Mouse (Mus musculus) neural tube, embryonic 13.5 days (tissue): ENCODE results near the gene Olfr695. TPM values are rescaled to one million over a fixed set of nuclear protein-coding genes. Genes with fewer than 3 reads are reported as not detected.
"Not testable (repeated sequence)": the region's sequence is repeated elsewhere in the genome, so short reads cannot be mapped to it uniquely, and the experiment has no call there.

Experiments used
- ATAC-seq: fragments of 200-750 bp; cut with Nextera tagmentation; 2 replicates; pipeline ENCODE4 v1.8.0; 2017; ENCODE audit warnings: low read depth, mild to moderate bottlenecking, moderate TSS enrichment, moderate library complexity
- H3K27ac ChIP-seq: fragments of 300-500 bp; sonication (generic); replicated peaks from 2 replicates; pipeline ENCODE4 v1.5.1; 2015; ENCODE audit warnings: moderate library complexity, mild to moderate bottlenecking, inconsistent platforms
- H3K27me3 ChIP-seq: fragments of 300-500 bp; sonication (generic); 2 replicates; pipeline ENCODE4 v1.6.1; 2015; ENCODE audit warnings: mild to moderate bottlenecking, inconsistent platforms
- H3K36me3 ChIP-seq: fragments of 300-500 bp; sonication (generic); 2 replicates; pipeline ENCODE4 v1.6.1; 2015; ENCODE audit warnings: mild to moderate bottlenecking, inconsistent platforms
- H3K4me1 ChIP-seq: fragments of 300-500 bp; sonication (generic); replicated peaks from 2 replicates; pipeline ENCODE4 v1.6.1; 2015; ENCODE audit warnings: inconsistent platforms
- H3K4me2 ChIP-seq: fragments of 300-500 bp; sonication (generic); 2 replicates; pipeline ENCODE4 v1.6.1; 2015; ENCODE audit warnings: inconsistent platforms, mild to moderate bottlenecking, moderate library complexity
- H3K4me3 ChIP-seq: fragments of 300-500 bp; sonication (generic); 2 replicates; pipeline ENCODE4 v1.5.1; 2015; ENCODE audit warnings: mild to moderate bottlenecking, inconsistent platforms
- H3K9ac ChIP-seq: fragments of 300-500 bp; sonication (generic); 2 replicates; pipeline ENCODE4 v1.6.1; 2015; ENCODE audit warnings: moderate library complexity, mild to moderate bottlenecking, inconsistent platforms
- H3K9me3 ChIP-seq: fragments of 300-500 bp; sonication (generic); 2 replicates; pipeline ENCODE4 v1.6.1; 2016; ENCODE audit warnings: inconsistent platforms
- WGBS: fragments of 180-500 bp; shearing (Covaris S2); methylation state at CpG from one replicate; pipeline ENCODE4 v1.1.7; 2015; 5-methylcytosine and 5-hydroxymethylcytosine counted together
- polyA plus RNA-seq: library from polyadenylated mRNA; unstranded; fragments of >200 nt; fragmentation: Nextera tagmentation; extraction: Ambion mirVana; gene quantifications from 2 replicates; pipeline ENCODE4 v1.2.1, GENCODE M21; 2015

Gene Olfr695
- polyA plus RNA-seq = not detected in 2 replicates

- Histone ChIP-seq H3K9ac (no peak within 1 kb of the TSS), H3K27ac (no peak within 1 kb of the TSS), H3K4me2 (no peak within 1 kb of the TSS), H3K9me3 (no peaks in the 10 kb centered on the region), H3K4me1 (no peaks in the 10 kb centered on the region), H3K4me3 (no peak within 1 kb of the TSS), H3K27me3 (no peaks in the 10 kb centered on the region), H3K36me3 (no peaks in the 10 kb centered on the region)
- ATAC-seq = no peak
Measured at GRCm38 (mm10) chr7:106716296-106716695, at the start of gene Olfr695. Olfr695 (minus strand) TSS chr7:106716396.

GRCm38 (mm10) chr7:106761008-106761407 lies 44.8 kb upstream of the Olfr695 start:
- H3K27ac ChIP-seq = not testable (repeated sequence)

GRCm38 (mm10) chr7:106758800-106759199 lies 42.6 kb upstream of the Olfr695 start:
- H3K9me3 ChIP-seq = 0 out of 2 replicates have a peak, but pooled peaks cover 5% of the 10 kb centered on the region
- no peaks in the 10 kb centered on the region for H3K4me1 ChIP-seq
- H3K4me2 ChIP-seq = no peak overlapping the region
- no peak overlapping the region for H3K9ac ChIP-seq
- WGBS = 86% methylated on average over 2 of the region's 2 CpGs
- no peak overlapping the region for H3K4me3 ChIP-seq
- H3K36me3 ChIP-seq = no peaks in the 10 kb centered on the region
- H3K27ac ChIP-seq = no peak overlapping the region
- no peaks in the 10 kb centered on the region for H3K27me3 ChIP-seq
- no peak for ATAC-seq

More at GRCm38 (mm10) chr7:106761008-106761407, 44.8 kb upstream of the Olfr695 start:
- H3K9ac ChIP-seq, H3K4me2 ChIP-seq, H3K4me3 ChIP-seq, H3K36me3 ChIP-seq, H3K4me1 ChIP-seq, H3K27me3 ChIP-seq, H3K9me3 ChIP-seq, ATAC-seq: not testable (repeated sequence)
- 97% methylated on average over 2 of the region's 2 CpGs for WGBS

GRCm38 (mm10) chr7:106755297-106755696 lies 39.1 kb upstream of the Olfr695 start, which contains the start of gene Olfr698:
Olfr698 (minus strand) TSS chr7:106755397.
- Histone ChIP-seq H3K4me2 (no peak within 1 kb of the TSS), H3K4me3 (no peak within 1 kb of the TSS), H3K36me3 (no peaks in the 10 kb centered on the region), H3K9ac (no peak within 1 kb of the TSS), H3K9me3 (no peaks in the 10 kb centered on the region), H3K4me1 (no peaks in the 10 kb centered on the region), H3K27me3 (no peaks in the 10 kb centered on the region), H3K27ac (no peak within 1 kb of the TSS)
- no peak for ATAC-seq

- ATAC-seq = no peak
- no peak overlapping the region for H3K4me2 ChIP-seq
- WGBS = 91% methylated on average over 5 of the region's 5 CpGs
- H3K4me3 ChIP-seq = no peak overlapping the region
- no peaks in the 10 kb centered on the region for H3K9me3 ChIP-seq
- H3K27ac ChIP-seq = no peak overlapping the region
- H3K9ac ChIP-seq = no peak overlapping the region
- no peaks in the 10 kb centered on the region for H3K36me3 ChIP-seq
- no peaks in the 10 kb centered on the region for H3K4me1 ChIP-seq
- H3K27me3 ChIP-seq = no peaks in the 10 kb centered on the region
Measured at GRCm38 (mm10) chr7:106745811-106746210, 29.6 kb upstream of the Olfr695 start.

GRCm38 (mm10) chr7:106742343-106742742 lies 26.1 kb upstream of the Olfr695 start, which contains the start of gene Olfr697:
Olfr697 (minus strand) TSS chr7:106742443.
- no peak for ATAC-seq
- no peaks in the 10 kb centered on the region for H3K27me3 ChIP-seq
- H3K9me3 ChIP-seq = no peaks in the 10 kb centered on the region
- H3K36me3 ChIP-seq = no peaks in the 10 kb centered on the region
- no peak within 1 kb of the TSS for H3K27ac ChIP-seq
- H3K4me3 ChIP-seq = no peak within 1 kb of the TSS
- no peaks in the 10 kb centered on the region for H3K4me1 ChIP-seq
- H3K9ac ChIP-seq = no peak within 1 kb of the TSS
- WGBS = 89% methylated on average over 1 of the region's 1 CpGs
- no peak within 1 kb of the TSS for H3K4me2 ChIP-seq

- no peaks in the 10 kb centered on the region for H3K36me3 ChIP-seq
- H3K9me3 ChIP-seq = no peaks in the 10 kb centered on the region
- no peak overlapping the region for H3K9ac ChIP-seq
- no peak overlapping the region for H3K27ac ChIP-seq
- H3K4me1 ChIP-seq = no peaks in the 10 kb centered on the region
- no peak overlapping the region for H3K4me3 ChIP-seq
- ATAC-seq = no peak
- H3K4me2 ChIP-seq = no peak overlapping the region
- no peaks in the 10 kb centered on the region for H3K27me3 ChIP-seq
Measured at GRCm38 (mm10) chr7:106737028-106737427, 20.8 kb upstream of the Olfr695 start.

- WGBS = 42% methylated on average over 2 of the region's 2 CpGs
- no peaks in the 10 kb centered on the region for H3K27me3 ChIP-seq
Measured at GRCm38 (mm10) chr7:106733717-106734116, 17.5 kb upstream of the Olfr695 start.

GRCm38 (mm10) chr7:106725654-106726053 lies 9.5 kb upstream of the Olfr695 start:
- not testable (repeated sequence) for H3K9me3 ChIP-seq, H3K36me3 ChIP-seq, H3K9ac ChIP-seq, H3K27me3 ChIP-seq, H3K4me3 ChIP-seq, H3K4me2 ChIP-seq, H3K27ac ChIP-seq, ATAC-seq, H3K4me1 ChIP-seq
- WGBS = 89% methylated on average over 2 of the region's 2 CpGs

More at GRCm38 (mm10) chr7:106733717-106734116, 17.5 kb upstream of the Olfr695 start:
- H3K4me3 ChIP-seq = no peak overlapping the region
- no peaks in the 10 kb centered on the region for H3K36me3 ChIP-seq
- ATAC-seq = no peak
- no peak overlapping the region for H3K4me2 ChIP-seq
- H3K27ac ChIP-seq = no peak overlapping the region
- no peak overlapping the region for H3K9ac ChIP-seq
- no peaks in the 10 kb centered on the region for H3K9me3 ChIP-seq
- H3K4me1 ChIP-seq = no peaks in the 10 kb centered on the region

GRCm38 (mm10) chr7:106711463-106711862 lies 4.7 kb downstream of the Olfr695 start:
- Histone ChIP-seq H3K4me1 (no peaks in the 10 kb centered on the region), H3K27me3 (no peaks in the 10 kb centered on the region), H3K9me3 (no peaks in the 10 kb centered on the region), H3K9ac (no peak overlapping the region), H3K4me2 (no peak overlapping the region), H3K36me3 (no peaks in the 10 kb centered on the region), H3K4me3 (no peak overlapping the region), H3K27ac (no peak overlapping the region)
- no peak for ATAC-seq
- WGBS = 93% methylated on average over 6 of the region's 6 CpGs

- not testable (repeated sequence) for H3K36me3 ChIP-seq, H3K4me3 ChIP-seq, H3K27ac ChIP-seq, ATAC-seq, H3K9ac ChIP-seq, H3K9me3 ChIP-seq, H3K27me3 ChIP-seq, H3K4me1 ChIP-seq, H3K4me2 ChIP-seq
- 92% methylated on average over 10 of the region's 10 CpGs for WGBS
Measured at GRCm38 (mm10) chr7:106707705-106708104, 8.5 kb downstream of the Olfr695 start.

GRCm38 (mm10) chr7:106696891-106697290 lies 19.3 kb downstream of the Olfr695 start:
- Histone ChIP-seq H3K4me2 (no peak overlapping the region), H3K4me3 (no peak overlapping the region), H3K4me1 (no peaks in the 10 kb centered on the region), H3K9ac (no peak overlapping the region), H3K9me3 (no peaks in the 10 kb centered on the region), H3K36me3 (no peaks in the 10 kb centered on the region), H3K27me3 (no peaks in the 10 kb centered on the region), H3K27ac (no peak overlapping the region)
- WGBS = 76% methylated on average over 1 of the region's 1 CpGs
- ATAC-seq = no peak

- no peak overlapping the region for H3K9ac ChIP-seq
- no peaks in the 10 kb centered on the region for H3K27me3 ChIP-seq
- no peak overlapping the region for H3K27ac ChIP-seq
- H3K9me3 ChIP-seq = no peaks in the 10 kb centered on the region
- H3K36me3 ChIP-seq = no peaks in the 10 kb centered on the region
- H3K4me3 ChIP-seq = no peak overlapping the region
- 91% methylated on average over 3 of the region's 3 CpGs for WGBS
- ATAC-seq = no peak
- no peaks in the 10 kb centered on the region for H3K4me1 ChIP-seq
- no peak overlapping the region for H3K4me2 ChIP-seq
Measured at GRCm38 (mm10) chr7:106692976-106693375, 23.2 kb downstream of the Olfr695 start.
